Mouse (Mus musculus) spleen, postnatal 14 days (tissue): ENCODE measurements around the gene Gnmt.

Source experiments
- DNase-seq, 2 experiments: peaks; one replicate each; pipeline ENCODE4 v3.0.0; 2021 to 2022; ENCODE audit warnings: low spot score in 2 of 2

The Gnmt gene

GRCm38 (mm10) chr17:46742986-46743385 lies 14.0 kb upstream of the Gnmt start:
- DNase-seq: no peak

GRCm38 (mm10) chr17:46741305-46741704 lies 12.3 kb upstream of the Gnmt start:
- DNase-seq: no peak

DNA sequence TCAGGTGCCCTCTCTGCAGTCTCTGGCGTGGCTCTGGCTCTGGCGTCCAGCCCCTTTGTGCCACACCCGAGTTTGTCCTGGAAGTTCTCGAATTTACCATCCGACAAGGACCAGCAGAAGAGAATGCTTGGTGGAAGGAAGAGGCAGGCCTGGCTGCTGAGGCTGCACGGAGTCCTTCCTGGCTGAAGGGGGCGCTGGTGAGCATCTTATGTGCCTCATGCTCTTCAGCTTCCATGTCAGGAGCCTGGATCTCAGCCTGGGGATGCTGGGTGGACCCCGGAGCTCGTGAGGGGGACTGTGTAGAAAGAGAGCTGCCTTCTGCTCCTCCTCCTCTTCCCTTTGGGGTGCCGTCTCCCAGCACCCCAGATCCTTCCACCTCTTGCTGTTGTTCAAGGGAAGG lies 7.2 kb upstream of the Gnmt start:
- DNase-seq: peak in 1 of 2 experiments; percentile 41

DNA sequence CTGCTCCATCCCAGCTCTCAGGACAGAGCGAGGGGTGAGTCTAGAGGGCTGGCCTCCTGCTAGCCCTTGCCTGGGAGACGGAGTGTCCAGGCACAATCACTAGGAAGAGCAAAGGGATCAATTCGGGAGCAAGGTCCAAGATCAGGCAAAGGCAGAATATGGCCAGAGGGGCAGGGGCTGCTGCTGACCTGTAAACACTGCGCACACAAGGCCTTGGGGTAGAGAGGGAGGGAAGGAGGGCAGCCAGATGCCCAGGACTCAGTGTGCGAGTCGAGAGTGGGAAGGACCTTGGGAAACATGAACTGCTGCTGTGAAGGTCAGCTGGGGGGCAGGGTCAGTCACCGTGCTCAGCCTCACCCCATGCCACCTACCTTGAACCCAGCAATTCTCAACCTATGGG lies 6.3 kb upstream of the Gnmt start:
- DNase-seq: no peak

DNA sequence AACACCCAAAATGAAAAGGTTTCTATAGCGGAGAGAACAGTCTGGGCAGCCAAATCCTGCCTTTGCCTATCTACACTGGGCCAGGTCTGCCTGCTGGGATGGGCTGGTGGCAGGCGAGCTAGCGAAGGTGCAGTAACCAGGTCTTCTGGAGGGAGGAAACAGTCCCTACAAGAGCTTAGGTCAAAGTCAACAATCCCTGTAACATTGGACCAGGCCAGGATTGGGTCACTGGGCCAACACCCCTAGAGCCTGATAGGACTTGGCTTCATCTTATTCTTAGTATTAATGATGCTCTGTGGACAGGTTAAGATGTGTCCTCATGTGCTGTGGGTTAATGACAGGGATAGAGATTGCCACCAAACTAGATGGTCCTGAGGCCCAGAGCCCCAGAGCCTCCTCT lies 5.1 kb upstream of the Gnmt start:
- DNase-seq: no peak

GRCm38 (mm10) chr17:46728496-46728895 lies 472 bp downstream of the Gnmt start:
- DNase-seq: no peak

GRCm38 (mm10) chr17:46728021-46728420 lies 947 bp downstream of the Gnmt start:
- no peak for DNase-seq

DNA sequence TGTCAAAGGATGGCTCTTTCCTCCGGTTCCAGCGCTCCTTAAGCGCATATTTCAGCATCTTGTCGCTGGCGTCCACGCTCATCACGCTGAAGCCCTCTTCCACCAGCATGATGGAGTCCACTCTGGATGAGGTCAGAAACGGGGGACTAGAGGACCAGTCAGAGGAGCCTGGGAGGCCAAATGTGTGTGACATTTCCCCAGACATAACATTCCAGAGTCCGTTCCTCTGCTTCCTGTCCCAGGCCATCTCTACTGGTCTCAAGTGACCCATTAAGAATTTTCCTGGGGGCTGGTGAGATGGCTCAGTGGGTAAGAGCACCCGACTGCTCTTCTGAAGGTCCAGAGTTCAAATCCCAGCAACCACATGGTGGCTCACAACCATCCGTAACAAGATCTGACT lies 1.7 kb downstream of the Gnmt start:
- no peak for DNase-seq

- no peak for DNase-seq
Observed at GRCm38 (mm10) chr17:46725731-46726645, 3.0 kb downstream of the Gnmt start.

DNA sequence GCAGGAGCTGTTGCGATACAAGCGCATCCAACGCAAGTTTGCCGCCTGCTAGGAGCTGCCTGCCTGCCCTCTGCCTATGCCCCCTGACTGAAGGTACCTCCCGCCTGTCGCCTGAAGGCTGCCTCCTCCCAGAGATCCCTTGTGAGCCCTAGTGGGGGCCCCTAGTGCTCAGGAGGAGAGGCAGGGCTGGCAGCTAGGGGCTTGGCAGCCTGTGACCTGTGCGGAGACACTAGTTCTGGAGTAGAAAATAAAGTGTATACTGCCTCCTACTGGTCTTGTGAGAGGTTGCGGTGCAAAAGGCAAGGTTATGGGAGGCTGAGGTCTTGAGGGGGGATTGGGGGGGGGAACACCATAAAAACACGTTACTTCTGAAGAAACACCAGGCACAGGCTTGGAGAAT lies 3.7 kb downstream of the Gnmt start:
- DNase-seq: no peak

- no peak for DNase-seq
Observed at GRCm38 (mm10) chr17:46724477-46725084, 4.4 kb downstream of the Gnmt start.

DNA sequence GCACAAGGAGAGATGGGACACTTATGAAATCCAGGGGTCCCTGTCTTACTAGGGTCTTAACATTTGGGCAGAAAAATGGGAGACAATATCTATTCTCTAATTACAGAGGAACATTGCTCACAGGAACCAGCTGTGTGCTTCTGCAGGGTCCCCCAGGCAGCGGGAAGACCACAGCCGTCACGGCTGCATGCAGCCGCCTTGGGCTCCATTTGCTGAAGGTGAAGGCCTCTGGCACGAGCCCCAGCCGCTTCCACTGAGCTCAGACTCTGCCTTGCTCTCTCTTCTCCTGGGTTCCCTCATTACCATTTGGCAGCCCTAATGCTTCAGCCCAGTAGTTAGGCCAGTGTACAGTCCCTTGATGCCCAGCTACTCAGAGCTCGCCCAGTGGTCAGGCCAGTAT lies 7.9 kb downstream of the Gnmt start:
- DNase-seq: no peak

DNA sequence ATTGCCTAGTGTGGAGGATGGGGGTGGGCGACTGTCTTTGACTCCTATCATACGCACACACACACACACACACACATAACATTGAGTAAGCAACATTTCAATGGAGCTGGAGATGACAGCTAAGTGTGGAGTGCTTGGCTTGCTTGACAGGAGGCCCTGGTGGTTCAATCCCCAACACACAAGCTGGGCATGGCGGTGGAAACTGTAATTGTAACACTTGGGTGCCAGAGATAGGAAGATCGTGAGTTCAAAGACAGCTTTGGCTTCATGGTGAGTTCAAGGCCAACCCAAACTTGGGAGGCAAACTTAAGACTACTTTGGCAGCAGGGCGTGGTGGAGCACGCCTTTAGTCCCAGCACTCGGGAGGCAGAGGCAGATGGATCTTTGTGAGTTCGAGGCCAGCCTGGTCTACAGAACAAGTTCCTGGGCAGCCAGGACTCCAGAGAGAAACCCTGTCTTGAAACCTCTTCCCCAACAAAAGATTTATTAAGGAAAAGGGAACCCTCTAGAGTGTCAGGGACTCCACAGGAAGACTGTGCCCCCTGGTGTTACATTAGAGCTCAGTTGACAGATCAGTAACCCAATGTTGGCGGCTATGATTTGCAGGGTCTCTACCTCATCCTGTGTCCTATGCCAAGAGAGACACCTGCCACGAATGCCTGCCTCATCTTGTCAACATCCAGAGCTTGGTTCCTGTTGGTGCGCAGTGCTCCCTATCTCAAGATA lies 14.0 kb downstream of the Gnmt start:
- no peak for DNase-seq

GRCm38 (mm10) chr17:46713849-46714248 lies 15.1 kb downstream of the Gnmt start:
- DNase-seq: no peak

DNA sequence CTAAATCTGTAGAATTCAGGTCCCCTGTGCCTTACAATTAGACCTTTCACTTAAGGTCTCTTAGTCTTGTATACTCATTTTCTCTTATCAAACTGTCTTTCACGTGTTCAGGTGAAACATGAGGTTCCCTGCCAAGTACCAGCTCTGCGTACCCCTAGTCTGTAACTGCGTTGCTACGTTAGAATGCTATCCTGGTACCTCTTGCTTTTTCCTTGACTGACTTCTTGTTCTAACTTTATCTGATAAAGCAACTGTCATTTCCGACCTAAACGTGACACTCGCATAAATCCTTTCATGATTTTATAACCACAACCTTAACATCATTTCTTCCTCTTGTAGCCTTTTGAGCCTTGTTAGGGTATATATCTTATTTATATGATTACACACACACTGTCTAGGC lies 16.5 kb downstream of the Gnmt start:
- no peak for DNase-seq

- peak; percentile 26 to 30 for DNase-seq
Observed at GRCm38 (mm10) chr17:46711612-46712271, 17.2 kb downstream of the Gnmt start.

DNA sequence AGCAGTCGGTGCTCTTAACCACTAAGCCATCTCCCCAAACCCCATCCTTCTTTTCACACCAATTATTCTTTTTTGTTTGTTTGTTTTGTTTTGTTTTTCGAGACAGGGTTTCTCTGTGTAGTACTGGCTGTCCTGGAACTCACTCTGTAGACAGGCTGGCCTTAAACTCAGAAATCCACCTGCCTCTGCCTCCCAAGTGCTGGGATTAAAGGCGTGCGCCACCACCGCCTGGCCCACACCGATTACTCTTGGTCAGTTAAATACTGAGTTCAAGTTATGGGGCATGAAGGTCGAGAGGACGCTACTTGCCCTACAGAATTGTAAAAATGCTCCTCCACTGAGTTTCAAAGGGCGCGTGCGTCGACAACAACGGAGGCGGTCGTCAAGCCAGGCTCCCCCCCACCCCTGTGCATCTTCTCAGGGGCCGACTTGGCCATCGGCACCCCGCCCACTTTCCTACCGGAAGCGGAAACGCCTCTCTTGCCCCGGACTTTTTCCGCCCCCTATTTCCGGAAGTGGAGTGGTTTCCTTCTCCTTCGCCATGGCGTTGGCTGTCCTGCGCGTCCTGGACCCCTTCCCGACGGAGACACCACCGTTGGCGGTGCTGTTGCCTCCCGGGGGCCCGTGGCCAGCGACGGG lies 17.9 kb downstream of the Gnmt start, which contains the start of gene Pex6:
Gene Pex6, plus strand, starts transcription at position 505 of the 639 bp plus-strand sequence.
- peak; percentile 74 to 85 for DNase-seq

GRCm38 (mm10) chr17:46706375-46707089 lies 22.4 kb downstream of the Gnmt start:
- no peak for DNase-seq

- peak; percentile 88 to 91 for DNase-seq
Observed at GRCm38 (mm10) chr17:46704887-46705835, 23.8 kb downstream of the Gnmt start, which contains the start of gene Ppp2r5d. Gene Ppp2r5d (minus strand): TSS chr17:46705111.
